Mouse (Mus musculus): ENCODE measurements around the gene Prpsap1. TPM values are rescaled to one million over a fixed set of nuclear protein-coding genes. Genes with fewer than 3 reads are reported as not detected.

The Prpsap1 gene
- 175 and 187 TPM in 2 replicates for polyA plus RNA-seq (2015; fragmentation: Nextera tagmentation; extraction: Ambion mirVana)

DNA sequence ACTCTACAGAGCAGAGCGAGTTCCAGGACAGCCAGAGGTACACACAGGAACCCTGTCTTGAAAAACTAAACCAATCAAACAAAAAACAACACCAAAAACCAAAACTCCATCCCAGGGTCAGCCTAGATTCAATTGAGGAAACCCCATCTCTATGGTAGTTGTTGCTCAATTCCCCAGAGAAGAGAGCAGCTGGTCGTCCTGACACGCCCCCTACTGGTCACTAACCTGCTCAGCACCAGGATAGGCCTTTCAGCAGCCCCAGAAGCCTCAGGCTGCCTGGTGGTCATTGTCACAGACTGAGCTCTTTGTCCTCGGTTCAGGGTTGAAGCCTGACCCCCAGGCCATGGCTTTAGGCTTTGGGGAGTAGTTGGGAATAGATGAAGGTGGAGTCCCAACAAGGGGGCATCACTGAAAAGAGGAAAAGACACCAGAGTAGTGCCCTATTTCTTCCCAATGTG lies at the start of gene Prpsap1:
Gene Prpsap1, minus strand, starts transcription at position 408 of the 458 bp plus-strand sequence.
- H3K4me3 ChIP-seq (replicated peaks) = no peak within 1 kb of the TSS
- no peak for ATAC-seq
- H3K9me3 ChIP-seq = no peaks in the 10 kb centered on the region
- no peaks in the 10 kb centered on the region for H3K27me3 ChIP-seq
- H3K36me3 ChIP-seq = no peaks in the 10 kb centered on the region
- 24% methylated on average over 4 of the region's 4 CpGs for WGBS
- H3K27ac ChIP-seq = peak within 1 kb of the TSS; percentile 22; the same call in 1 of the 2 replicates
- H3K9ac ChIP-seq (replicated peaks) = no peak within 1 kb of the TSS
- H3K4me1 ChIP-seq (replicated peaks) = peaks cover 27% of the 10 kb centered on the region
- H3K4me2 ChIP-seq (replicated peaks) = no peak within 1 kb of the TSS

DNA sequence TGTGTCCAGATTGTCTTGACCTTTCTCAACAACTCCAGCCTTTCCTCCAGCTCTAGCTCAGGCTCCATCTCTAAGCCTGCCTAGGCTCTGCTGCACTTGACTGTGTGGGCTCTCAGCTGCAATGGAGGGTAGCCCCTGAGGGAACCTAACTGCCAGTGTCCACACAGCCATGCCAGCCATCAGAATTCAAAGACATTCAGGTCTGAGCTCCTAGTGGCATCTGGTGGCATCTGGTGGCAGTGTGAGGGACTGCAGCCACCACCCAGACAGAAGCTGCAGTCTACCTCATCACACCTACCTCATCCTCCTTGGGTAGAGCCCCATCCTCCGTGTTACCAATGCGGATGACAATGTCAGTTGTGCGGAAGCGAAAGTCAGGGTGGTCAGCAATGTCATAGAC lies 49.1 kb upstream of the Prpsap1 start:
- H3K9ac ChIP-seq (replicated peaks) = no peak overlapping the region
- H3K27me3 ChIP-seq = no peaks in the 10 kb centered on the region
- no peak overlapping the region for H3K4me2 ChIP-seq (replicated peaks)
- H3K27ac ChIP-seq = no peak overlapping the region
- WGBS = 85% methylated on average over 4 of the region's 4 CpGs
- H3K4me1 ChIP-seq (replicated peaks) = no peaks in the 10 kb centered on the region
- H3K36me3 ChIP-seq = peaks cover 100% of the 10 kb centered on the region
- H3K4me3 ChIP-seq (replicated peaks) = no peak overlapping the region
- ATAC-seq = 0 out of 2 replicates have a peak, but pooled peaks have one; percentile 35
- H3K9me3 ChIP-seq = no peaks in the 10 kb centered on the region

DNA sequence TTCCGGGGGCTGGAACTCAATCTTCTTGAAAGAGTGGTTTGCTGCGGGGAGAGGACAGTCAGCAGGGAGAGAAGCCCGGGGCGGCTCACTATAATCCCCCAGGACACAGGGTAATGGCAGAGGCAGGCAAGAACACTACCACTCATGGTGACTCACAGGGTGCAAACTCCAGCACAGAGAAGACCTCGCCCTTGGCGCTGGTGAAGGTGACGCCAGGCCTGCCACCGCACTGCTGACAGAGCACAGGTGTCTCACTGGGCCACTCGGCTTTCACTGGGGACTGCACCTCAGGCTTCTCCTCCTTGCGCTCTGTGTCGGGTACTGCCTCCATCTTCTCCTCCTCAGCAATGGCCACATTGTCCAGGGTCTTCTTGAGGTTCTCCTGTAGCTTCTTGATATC lies 47.2 kb upstream of the Prpsap1 start:
- Histone ChIP-seq H3K9me3 (no peaks in the 10 kb centered on the region), H3K27ac (no peak overlapping the region), H3K9ac (replicated peaks) (no peak overlapping the region), H3K36me3 (peaks cover 90% of the 10 kb centered on the region), H3K4me3 (replicated peaks) (no peak overlapping the region), H3K4me2 (replicated peaks) (no peak overlapping the region), H3K27me3 (no peaks in the 10 kb centered on the region), H3K4me1 (replicated peaks) (no peaks in the 10 kb centered on the region)
- 95% methylated on average over 11 of the region's 11 CpGs for WGBS
- ATAC-seq = no peak

DNA sequence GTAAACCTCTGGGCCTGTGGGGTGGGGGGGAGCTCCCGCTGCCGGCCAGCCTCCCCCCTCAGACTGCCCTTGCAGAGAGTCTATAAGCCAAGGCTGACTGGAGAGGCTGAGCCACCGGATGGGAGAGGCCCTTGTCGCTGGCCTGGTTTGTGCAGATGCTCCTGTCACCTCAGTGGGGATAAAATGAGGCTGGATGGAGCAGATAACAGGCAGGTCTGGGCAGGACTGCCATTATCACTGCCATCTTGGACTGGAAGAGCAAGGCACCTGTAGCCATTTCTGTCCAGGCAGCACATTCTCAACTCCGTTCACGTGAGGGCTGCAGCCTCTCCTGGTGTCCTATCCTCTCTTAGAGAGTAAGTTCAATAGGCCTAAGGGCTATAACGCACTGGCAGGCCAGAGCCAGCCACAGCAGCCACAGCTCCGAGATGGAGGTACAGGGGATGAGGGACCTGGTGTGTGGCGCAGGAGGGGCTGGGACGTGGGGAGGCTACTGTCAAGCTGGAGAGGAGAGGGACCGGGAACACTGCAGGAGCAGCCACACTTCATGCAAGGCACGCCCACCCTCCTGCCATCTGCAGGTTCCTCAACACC lies 44.2 kb upstream of the Prpsap1 start:
- no peak for ATAC-seq
- WGBS = 84% methylated on average over 12 of the region's 12 CpGs
- H3K4me2 ChIP-seq (replicated peaks) = no peak overlapping the region
- H3K9ac ChIP-seq (replicated peaks) = no peak overlapping the region
- no peaks in the 10 kb centered on the region for H3K9me3 ChIP-seq
- peaks cover 13% of the 10 kb centered on the region for H3K4me1 ChIP-seq (replicated peaks)
- H3K27ac ChIP-seq = no peak overlapping the region
- H3K36me3 ChIP-seq = peaks cover 65% of the 10 kb centered on the region
- H3K27me3 ChIP-seq = peaks cover 23% of the 10 kb centered on the region
- H3K4me3 ChIP-seq (replicated peaks) = no peak overlapping the region

DNA sequence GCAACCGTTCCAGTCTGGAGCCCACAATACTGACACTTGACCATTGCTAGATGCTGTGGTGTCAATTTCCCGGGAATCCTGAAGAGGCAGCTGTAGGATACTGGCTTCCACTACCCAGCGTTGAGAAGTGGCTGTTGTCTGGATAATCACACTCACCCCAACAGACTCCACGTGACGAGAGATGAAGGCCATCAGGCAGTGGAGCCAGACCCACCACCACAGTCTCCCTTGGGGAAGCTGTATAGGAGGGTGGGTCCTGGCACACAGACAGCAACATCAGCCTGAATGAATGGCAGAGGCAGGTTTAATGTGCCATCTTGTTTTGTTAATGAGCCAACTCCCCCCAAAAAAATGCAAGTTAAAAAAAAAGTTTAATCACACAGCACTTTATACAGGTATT lies 43.4 kb upstream of the Prpsap1 start:
- no peak for ATAC-seq
- H3K4me3 ChIP-seq (replicated peaks) = no peak overlapping the region
- no peak overlapping the region for H3K9ac ChIP-seq (replicated peaks)
- peaks cover 56% of the 10 kb centered on the region for H3K36me3 ChIP-seq
- no peak overlapping the region for H3K4me2 ChIP-seq (replicated peaks)
- H3K27ac ChIP-seq = no peak overlapping the region
- peaks cover 32% of the 10 kb centered on the region for H3K27me3 ChIP-seq
- no peaks in the 10 kb centered on the region for H3K9me3 ChIP-seq
- peaks cover 22% of the 10 kb centered on the region for H3K4me1 ChIP-seq (replicated peaks)
- 71% methylated on average over 5 of the region's 5 CpGs for WGBS

DNA sequence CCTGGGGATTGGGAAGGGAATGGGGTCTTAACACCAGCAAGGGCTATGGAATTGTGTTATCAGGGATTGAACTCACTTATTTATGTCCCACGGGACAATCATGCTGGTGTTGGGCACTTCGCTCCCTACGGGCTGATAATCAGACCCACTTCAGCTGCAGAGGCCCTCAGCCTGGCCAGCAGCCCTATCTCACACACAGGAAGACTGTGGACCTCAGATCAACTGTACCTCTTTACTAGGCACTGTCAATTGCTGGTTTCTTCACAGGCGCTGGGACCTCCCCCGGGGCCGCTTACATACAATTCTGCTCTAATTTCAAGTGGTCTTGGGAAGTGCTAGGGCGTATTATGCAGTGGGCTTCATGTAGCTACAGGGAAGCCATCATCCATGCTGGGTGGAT lies 42.7 kb upstream of the Prpsap1 start:
- H3K4me3 ChIP-seq (replicated peaks) = no peak overlapping the region
- H3K27me3 ChIP-seq = peaks cover 39% of the 10 kb centered on the region
- WGBS = 92% methylated on average over 7 of the region's 7 CpGs
- no peak overlapping the region for H3K4me2 ChIP-seq (replicated peaks)
- peaks cover 29% of the 10 kb centered on the region for H3K4me1 ChIP-seq (replicated peaks)
- H3K27ac ChIP-seq = no peak overlapping the region
- H3K36me3 ChIP-seq = peaks cover 49% of the 10 kb centered on the region
- H3K9me3 ChIP-seq = no peaks in the 10 kb centered on the region
- no peak for ATAC-seq
- H3K9ac ChIP-seq (replicated peaks) = no peak overlapping the region

DNA sequence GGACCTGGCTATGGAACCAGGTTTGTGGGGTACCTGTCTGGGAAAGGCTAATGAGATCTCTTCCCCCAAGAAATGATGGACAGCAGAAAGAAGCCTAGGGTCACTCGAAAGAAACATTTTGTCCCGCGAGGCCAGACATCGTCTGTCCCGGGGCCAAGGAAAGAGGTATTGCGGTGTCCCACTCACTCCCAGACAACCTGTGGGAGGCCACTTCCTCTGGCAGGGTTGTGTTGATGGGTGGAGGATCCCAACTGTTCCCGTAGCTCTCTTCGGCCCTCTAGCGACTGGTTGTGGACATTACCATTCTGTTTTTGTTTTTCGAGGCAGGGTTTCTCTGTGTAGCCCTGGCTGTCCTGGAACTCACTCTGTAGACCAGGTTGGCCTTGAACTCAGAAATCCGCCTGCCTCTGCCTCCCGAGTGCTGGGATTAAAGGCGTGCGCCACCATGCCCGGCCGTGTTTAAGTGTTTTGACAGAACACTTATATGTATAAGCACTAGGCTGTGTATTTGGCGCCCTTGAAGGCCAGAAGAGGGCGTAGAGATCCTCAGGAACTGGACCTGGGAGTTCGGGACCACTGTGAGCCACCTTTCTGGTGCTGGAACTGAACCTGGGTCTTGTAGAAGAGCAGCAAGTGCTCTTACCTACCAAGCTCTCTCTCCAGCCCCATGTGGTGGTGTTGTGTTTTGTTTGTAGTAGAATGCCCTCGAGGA lies 40.3 kb upstream of the Prpsap1 start:
- H3K4me3 ChIP-seq (replicated peaks) = peak overlapping the region; percentile 42
- peaks cover 49% of the 10 kb centered on the region for H3K4me1 ChIP-seq (replicated peaks)
- no peak overlapping the region for H3K27ac ChIP-seq
- no peaks in the 10 kb centered on the region for H3K9me3 ChIP-seq
- peak; percentile 38; the same call in 1 of the 2 replicates for ATAC-seq
- peak overlapping the region; percentile 50; the same call in 1 of the 2 replicates for H3K9ac ChIP-seq (replicated peaks)
- peaks cover 60% of the 10 kb centered on the region for H3K27me3 ChIP-seq
- H3K36me3 ChIP-seq = peaks cover 25% of the 10 kb centered on the region
- peak overlapping the region; percentile 79 for H3K4me2 ChIP-seq (replicated peaks)
- WGBS = 20% methylated on average over 20 of the region's 20 CpGs

DNA sequence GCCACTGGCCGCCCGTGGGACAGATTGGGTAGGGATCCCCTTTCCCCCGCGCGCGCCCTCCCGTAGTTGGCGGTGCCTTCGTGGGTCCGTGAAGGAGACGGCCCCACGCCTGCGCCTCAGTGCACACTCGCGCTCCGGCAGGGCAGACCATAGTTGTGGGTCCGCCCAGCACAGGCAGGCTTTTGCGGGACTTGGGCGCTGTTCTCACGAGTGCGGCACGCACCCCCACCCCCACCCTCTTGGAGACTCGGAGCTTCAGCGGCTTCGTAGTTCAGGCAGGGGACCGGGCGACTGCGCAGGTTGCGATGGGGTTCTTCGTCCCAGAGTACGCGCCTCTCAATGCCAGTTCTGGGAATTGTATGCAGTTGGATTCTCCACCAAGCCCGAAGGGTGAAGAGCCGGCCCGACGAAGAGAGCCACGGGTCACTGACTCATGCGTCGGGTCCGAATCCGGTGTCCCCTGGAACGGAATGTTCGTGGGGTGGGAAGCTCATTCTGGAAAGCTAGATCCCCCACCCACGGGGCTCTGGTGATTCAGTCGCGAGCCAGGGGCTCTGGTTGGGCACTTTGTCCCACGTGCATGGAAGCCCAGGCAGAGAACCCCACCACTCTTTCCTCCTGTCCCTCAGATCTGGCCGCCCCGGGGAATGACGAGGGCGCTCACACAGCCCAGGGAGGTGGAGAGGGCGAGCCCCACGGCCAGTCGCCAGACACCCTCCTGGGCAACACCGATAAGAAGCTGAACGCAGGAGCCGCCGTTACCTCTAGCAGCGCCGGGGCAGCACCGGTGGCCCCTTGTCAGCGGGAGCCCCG lies 39.5 kb upstream of the Prpsap1 start:
- peaks cover 63% of the 10 kb centered on the region for H3K27me3 ChIP-seq
- H3K9ac ChIP-seq (replicated peaks) = peak overlapping the region; percentile 50; the same call in 1 of the 2 replicates
- peaks cover 49% of the 10 kb centered on the region for H3K4me1 ChIP-seq (replicated peaks)
- peak; percentile 41 for ATAC-seq
- no peaks in the 10 kb centered on the region for H3K9me3 ChIP-seq
- no peak overlapping the region for H3K27ac ChIP-seq
- peak overlapping the region; percentile 79 for H3K4me2 ChIP-seq (replicated peaks)
- WGBS = under 1% methylated on average over 63 of the region's 63 CpGs
- H3K36me3 ChIP-seq = peaks cover 18% of the 10 kb centered on the region
- H3K4me3 ChIP-seq (replicated peaks) = peak overlapping the region; percentile 42

DNA sequence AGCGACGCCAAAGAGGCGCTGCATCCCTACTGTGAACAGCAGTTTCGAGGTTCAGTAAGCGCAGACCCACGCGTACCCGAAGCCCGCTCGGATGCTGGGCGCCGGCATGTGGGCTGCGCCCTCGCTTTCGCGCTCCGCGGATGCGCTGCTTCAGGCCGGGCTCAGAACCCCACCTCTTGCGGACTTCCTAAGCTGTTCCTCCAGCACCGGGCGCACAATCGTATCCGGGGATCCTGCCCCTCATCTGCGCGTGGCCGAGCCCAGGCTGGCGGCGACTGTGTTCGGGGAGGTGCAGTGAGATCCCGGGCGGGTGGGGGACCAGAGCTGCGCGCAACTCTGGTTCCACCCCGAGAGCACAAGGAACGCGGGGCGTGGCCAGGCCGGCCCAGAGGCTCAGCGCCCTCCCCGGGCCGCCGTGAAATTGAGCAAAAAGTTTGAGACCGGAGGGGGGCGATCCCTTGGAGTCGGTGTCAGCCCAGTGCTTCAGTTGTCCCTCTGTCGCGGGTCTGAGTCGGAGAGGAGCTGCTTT lies 38.9 kb upstream of the Prpsap1 start:
- H3K9ac ChIP-seq (replicated peaks) = peak overlapping the region; percentile 50

DNA sequence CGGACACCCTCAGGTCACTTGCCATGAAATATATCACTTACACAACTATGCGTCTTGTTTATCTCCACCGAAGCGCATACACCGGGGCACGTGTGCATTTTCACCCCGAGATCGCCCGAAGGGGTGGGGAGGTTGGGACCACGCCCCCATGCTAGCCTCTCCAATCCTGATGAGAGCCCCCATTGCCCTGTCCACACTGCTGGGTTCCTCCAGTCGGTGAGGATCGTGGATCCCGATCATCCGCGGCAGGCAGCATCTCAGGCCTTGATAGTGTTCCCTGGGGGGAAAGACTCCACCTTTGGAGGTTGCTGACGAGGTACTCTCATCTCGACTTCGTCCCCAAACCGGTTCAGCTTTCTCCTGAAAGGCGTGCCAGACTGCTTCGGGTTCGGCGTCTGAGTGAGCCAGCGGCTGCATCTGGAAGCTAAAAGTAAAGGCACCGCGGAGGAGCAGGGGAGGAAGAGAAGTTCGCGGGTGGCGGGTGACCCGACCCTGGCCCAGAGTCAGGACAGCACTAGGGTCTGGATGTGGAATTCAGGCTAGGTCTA lies 38.3 kb upstream of the Prpsap1 start:
- peaks cover 63% of the 10 kb centered on the region for H3K27me3 ChIP-seq
- peak overlapping the region; percentile 79 for H3K4me2 ChIP-seq (replicated peaks)
- peaks cover 9% of the 10 kb centered on the region for H3K36me3 ChIP-seq
- WGBS = under 1% methylated on average over 30 of the region's 30 CpGs
- ATAC-seq = no peak
- H3K9me3 ChIP-seq = no peaks in the 10 kb centered on the region
- H3K27ac ChIP-seq = no peak overlapping the region
- H3K4me1 ChIP-seq (replicated peaks) = peaks cover 49% of the 10 kb centered on the region
- peak overlapping the region; percentile 50 for H3K9ac ChIP-seq (replicated peaks)
- peak overlapping the region; percentile 42 for H3K4me3 ChIP-seq (replicated peaks)

More for the DNA sequence above, 38.9 kb upstream of the Prpsap1 start:
- no peak overlapping the region for H3K27ac ChIP-seq
- peak; percentile 25 for ATAC-seq
- peak overlapping the region; percentile 79 for H3K4me2 ChIP-seq (replicated peaks)
- peaks cover 11% of the 10 kb centered on the region for H3K36me3 ChIP-seq
- peaks cover 49% of the 10 kb centered on the region for H3K4me1 ChIP-seq (replicated peaks)
- peak overlapping the region; percentile 42 for H3K4me3 ChIP-seq (replicated peaks)
- WGBS = under 1% methylated on average over 50 of the region's 50 CpGs
- H3K9me3 ChIP-seq = no peaks in the 10 kb centered on the region
- H3K27me3 ChIP-seq = peaks cover 63% of the 10 kb centered on the region

DNA sequence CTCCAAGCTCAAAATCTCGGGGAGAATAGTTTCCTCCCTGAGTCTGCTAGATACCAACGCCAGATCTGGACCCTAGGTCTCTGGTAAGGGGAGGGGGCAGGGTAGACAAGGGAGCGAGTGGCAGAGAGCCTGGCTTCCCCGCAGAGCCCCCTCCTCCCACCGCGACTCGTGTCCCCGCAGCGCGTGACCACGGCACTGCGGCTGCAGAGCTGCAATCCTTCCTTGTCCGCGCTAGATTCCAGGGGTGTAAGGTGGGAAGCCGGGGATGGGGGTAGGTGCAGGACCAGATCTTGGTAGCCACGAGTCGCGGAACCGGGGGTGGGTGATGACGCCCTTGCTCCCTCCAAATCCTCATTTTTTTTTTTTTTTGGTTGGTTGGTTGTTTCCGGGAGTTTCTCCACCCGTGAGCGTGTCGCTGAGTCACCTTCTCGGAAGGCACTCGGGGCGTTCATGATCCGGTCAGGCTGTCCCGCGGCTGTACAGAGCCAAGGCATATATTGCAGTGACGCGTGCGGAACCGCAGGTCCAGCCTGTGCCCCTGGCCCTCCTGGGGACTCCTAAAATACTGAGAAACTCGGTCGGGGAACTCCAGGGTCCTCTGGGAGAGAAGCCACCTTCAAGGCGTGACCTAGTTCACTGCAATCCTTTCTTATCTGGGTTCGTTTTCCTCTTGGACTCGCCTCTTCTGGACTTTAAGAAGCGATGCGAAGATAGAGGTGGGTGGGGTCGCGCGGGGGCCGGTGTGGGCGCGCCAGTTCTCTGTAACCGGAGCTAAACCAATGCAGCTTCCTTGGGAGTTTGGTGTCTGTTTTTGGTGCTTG lies 37.6 kb upstream of the Prpsap1 start:
- H3K27ac ChIP-seq = 0 out of 2 replicates have a peak overlapping the region, but pooled peaks have one; percentile 30
- no peak for ATAC-seq
- H3K4me3 ChIP-seq (replicated peaks) = peak overlapping the region; percentile 42
- peak overlapping the region; percentile 44; the same call in 1 of the 2 replicates for H3K9ac ChIP-seq (replicated peaks)
- WGBS = 2% methylated on average over 48 of the region's 48 CpGs
- peaks cover 49% of the 10 kb centered on the region for H3K4me1 ChIP-seq (replicated peaks)
- peaks cover 63% of the 10 kb centered on the region for H3K27me3 ChIP-seq
- H3K4me2 ChIP-seq (replicated peaks) = peak overlapping the region; percentile 79
- H3K9me3 ChIP-seq = no peaks in the 10 kb centered on the region
- H3K36me3 ChIP-seq = peaks cover 4% of the 10 kb centered on the region; the same call in 1 of the 2 replicates

Data from midbrain, embryonic 13.5 days (tissue).